Mouse (Mus musculus): Measurements from ENCODE around the gene Ror1.

The Ror1 gene

DNA sequence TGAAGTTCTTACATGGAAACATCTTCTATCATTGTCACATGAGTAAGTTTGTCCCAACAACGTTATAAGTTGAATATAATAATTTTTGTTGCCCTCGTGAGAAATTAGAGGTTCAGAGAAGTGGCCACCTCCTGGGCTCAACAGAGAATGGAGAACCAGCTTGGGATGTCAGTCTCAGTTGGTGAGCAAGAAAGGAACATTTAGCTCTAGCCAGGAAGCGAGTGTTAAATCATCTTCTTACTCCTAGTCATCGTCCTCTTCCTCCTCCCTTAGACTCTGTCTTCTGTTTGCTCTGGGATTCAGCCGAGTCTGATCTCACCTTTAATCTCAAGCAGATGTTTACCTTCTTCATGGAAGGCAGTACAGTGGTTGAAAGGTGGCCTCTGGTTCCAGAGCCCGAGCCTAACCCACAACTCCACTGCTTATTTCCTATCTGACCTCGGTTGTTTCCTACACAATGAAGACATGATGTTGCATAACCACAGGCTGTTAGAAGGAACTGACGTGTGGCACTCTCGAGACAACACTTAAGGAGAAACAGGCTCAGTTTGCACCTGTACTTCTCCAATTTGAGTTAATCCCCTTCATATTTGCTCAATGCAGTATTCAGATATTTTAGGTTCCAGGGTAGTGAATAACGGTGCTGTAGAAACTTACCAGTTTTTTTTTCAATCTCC lies 175.6 kb downstream of the Ror1 start:
- no peak for DNase-seq

DNA sequence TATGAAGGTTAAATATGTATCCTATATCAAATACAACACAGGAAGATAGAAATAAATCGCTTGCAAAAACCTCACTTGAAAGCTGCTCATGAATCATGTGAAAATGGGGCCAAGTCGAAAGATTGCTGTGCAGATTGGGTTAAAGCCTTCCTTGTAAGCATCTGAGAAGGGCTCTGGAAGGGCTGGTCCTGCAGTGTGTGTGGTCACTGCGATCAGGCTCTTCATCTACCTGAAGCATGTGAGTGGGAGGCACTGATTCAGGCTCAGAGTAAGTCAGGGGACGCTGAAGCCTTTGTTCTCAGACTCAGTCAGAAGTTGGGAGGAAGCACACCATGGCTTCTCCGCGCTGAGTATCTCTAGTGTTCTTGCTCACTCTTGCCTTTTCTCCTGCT lies 176.1 kb downstream of the Ror1 start:
- no peak for DNase-seq

DNA sequence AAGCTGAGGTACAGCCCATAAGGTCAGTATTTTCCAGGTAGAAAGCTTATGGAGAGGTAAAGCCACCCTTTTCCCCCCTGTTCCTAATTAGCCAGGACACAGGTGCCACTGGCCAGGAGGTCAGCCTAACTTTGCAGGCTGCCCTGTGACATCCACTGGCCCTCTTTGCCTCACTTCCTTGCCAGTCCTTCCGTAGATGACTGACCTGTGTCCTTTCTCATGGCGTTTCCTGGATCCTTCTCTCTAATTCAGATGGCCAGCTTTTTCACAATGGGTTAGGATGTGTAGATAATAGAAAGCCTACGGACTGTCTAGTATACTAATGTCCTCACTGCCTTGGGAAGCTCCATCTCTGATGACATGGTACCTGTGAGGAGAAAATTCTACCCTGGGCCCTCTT lies 177.8 kb downstream of the Ror1 start:
- DNase-seq, result no peak

DNA sequence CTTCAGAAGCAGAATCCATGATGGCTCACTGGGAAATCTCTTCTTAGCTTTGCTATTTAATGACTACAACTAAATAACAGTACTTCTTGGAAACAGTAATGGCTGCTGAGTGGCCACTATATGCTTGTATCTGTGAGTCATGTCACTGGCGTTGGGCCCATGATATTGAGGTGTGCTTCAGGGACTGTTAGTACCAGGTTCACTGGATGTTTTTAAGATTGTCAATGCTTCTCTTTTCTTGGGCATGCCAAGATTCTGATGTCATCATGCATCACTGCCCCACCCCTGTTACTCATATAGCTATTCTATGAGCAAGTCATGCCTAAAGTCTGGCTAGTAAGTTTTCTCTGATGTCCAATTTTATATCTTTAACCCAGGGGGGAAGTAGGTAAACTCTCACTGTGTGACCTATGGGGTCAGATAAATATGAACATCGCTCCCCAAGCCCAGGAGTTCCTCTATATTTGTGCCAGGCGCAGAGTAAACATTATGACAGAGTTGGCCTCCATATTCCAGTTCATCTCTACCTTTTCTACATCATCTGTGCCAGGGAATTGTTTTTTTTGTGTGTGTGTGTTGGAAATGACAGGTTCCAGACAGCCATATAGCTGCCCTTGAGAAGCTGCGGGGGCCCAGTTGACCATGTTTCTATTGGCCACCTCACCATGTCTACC lies 178.4 kb downstream of the Ror1 start:
- no peak for DNase-seq

DNA sequence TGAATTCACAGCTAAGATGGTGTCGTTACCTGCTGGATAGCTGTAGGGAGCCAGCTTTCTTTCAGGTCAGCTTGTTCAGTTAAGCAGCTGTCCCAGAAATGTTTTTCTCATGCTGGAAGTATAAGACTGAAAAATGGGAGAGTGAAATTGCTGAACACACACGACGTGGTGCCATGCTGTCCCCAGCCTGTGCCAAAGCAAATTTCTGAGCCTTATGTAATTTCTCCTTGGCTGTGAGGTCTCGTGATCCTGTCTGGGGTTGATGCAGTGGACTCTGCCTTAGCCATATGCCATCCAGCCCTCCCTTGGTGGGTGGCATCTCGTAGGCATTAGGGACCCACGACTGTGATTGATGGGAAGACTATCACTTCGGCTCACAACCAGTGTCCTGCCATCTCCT lies 180.9 kb downstream of the Ror1 start:
- no peak for DNase-seq

DNA sequence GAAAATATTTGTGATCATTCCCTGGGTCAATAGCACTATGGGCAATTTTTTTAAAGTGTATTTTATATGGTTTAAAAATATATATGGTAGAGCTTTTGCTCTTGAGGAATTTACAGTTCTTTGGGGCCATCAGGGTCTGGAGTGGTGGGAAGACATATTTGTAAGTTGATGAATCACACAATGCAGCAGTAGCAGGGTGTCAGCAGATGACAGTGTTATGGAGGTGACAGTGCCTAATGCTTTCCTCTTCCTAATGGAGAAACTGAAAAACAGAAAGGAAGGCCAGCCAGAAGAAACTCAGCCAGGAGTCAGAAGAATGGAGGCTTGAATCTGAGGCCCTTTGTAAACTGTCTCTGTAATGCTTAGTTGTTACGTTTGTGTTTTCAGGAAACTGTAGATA lies 181.4 kb downstream of the Ror1 start:
- no peak for DNase-seq

DNA sequence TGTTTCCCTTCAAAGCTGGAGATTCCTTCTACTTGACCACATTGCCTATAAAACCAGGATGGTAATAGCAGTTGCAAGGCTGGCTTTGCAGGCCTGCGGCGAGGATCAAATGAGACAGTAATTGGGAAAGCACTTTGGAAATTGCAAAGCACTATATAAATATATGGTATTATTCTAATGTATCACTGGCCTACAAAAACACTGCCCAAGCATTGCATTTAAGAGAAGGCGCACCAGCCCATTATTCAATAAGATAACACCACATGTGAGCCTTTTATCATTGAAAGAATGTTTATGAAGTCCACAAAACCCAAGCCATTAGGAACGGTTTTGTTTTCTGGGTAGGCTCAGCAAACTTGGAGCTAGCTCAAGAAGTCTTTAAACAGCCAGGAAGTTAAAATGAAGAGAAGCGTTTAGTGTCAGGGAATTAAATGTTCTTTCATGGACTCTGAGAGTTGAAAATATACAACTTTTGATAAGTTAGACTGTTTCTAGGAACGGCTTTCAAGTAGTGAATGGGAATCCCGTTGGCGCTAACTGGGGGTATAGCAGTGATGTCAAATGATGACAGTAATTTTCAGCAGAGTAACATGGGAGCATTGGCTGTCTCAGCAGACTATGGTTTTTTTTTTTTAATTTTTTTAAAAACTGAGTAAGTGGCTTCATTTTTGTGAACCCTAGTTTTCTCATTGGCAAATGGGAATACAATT lies 187.7 kb downstream of the Ror1 start:
- no peak for DNase-seq

DNA sequence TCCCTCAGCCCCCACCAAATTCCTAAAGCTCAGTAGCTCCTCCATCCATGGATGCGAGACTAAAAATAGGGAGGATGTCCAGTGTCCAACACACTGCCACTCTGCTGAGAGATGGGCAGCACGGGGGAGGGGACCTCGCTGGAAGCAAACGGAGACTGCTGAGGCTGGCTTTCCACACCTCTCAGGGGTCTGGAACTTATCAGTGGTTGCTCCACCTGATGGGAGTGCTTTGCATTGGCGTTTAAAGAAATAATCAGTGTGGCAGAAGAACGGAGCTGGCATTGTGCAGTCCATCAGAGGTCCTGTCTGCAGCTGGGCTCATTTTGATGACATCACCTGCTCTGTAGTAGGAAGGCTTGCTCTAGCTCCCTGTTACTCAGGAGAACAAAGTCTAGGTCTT lies 188.9 kb downstream of the Ror1 start:
- DNase-seq, result no peak

DNA sequence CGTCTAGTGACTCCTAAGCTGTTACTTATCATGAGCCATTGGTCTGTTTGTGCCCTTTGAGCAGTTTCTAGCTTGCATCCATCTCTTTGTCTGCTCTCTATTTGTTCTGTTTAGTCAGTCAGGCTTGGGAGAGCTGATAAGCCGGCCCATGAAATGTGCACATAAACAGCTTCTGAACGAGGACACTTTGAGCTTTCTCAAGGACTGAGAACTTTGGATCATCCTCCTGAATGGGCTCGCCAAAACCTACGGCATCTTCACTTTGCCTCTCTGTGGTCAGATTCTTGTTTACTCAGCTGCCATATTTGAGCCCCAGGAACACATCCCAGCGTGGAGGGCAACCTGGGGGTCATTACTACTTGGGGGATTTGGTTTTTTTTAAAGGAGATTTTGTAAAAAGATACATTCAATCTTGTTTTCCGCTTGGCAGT lies 190.5 kb downstream of the Ror1 start:
- DNase-seq, result no peak

DNA sequence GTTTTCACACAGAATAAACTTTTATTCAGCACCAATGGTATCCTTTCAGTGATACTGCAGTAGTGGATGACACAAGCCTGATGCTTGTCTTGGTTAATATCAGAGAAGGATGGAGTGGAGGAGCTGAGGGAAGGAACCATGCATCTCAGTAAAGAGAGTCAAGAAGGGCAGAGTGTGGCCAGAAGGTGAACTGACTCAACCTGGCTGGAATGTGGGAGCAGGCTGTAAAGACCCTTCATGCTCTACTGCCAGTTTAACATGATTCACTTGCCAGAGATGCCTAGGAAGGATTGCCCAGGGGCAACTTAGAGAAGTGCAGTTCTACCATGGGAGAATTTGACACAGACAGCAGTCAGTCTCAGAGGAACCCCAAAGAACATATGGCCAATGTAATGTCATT lies 191.2 kb downstream of the Ror1 start:
- DNase-seq, result no peak

DNA sequence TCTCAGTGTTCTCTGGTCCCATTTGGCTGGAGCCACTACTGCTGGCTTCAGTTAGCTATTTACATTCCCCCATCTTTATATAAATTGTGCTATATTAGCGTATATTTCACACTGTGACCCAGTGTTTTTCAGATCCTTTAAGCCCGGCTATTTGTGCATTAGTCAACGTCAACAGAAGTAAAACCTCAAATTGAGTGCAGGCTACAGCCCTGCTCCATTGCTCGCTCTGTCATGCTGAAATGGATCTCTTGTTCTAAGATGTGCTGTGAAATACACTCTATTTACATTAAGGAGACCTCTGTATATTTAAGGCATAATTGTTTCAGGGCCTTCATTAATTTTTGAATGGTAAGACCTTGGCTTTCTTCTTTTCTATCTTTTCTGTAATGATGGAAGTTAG lies 192.2 kb downstream of the Ror1 start:
- no peak for DNase-seq

DNA sequence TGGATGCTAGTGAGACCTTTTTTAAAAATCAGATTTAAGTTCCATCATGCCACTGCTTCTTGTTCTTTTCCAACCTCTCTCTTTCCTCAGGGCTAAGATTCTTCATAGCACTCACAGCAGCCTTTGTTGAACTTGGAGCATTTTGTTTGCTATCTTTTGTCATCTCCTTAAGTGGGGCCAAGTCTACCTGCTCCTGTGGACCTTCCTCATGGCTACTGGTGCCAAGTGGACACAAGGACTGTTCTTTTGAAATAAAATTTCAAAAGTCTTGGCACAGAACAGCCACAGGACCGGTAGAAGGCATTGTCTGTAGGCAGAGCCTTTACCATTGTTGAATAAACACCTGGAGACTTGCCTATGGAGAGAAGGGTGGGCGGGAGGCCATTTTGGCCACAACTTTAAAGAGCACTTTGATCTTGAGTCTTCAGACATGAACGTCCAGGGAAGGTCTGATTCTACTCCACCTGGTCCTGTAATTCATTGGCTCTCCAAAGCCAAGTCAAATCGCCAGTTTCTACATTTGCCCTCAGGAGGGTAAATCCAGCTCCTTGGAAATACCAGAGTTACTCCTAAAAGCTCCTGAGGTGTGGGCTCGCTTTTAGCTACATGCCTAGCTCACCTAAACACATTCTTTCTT lies 195.5 kb downstream of the Ror1 start:
- DNase-seq, result no peak

DNA sequence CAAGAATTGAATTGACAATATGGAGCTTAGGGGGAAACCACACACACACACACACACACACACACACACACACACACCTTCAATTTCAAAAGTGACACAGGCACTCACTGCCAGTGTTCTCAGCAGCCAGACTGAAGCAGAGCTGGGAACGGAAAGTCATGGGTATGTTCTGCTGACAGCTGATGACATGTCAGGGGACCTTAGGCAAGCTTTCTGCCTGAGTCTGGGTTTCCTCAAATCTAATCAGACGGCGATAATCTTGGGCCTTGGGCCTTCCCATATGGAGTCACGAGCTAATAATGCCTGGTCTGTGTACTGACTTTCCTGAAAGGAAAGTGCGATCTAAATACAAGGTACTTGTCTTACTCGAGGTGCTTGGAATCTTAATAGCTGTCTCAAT lies 202.1 kb downstream of the Ror1 start:
- DNase-seq, result no peak

DNA sequence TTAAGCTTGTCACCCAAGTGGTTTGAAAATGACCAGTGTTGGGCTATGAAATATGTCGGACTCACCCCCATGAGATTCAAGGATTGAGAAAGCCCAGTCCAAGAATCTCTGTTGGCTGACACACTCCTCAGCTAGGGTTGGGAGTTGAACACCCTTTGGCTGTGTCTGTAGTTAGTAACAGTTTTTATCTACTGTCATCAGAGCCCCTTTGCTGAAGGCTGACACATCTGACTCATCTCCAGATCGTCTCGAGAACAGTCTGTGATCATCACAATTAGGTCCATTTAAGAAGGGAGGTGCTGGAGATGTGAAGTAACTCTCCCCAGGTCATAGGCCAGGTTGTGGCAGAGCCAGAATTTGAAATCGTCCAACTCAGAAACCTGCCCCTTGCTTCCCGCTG lies 203.0 kb downstream of the Ror1 start:
- DNase-seq, result no peak

DNA sequence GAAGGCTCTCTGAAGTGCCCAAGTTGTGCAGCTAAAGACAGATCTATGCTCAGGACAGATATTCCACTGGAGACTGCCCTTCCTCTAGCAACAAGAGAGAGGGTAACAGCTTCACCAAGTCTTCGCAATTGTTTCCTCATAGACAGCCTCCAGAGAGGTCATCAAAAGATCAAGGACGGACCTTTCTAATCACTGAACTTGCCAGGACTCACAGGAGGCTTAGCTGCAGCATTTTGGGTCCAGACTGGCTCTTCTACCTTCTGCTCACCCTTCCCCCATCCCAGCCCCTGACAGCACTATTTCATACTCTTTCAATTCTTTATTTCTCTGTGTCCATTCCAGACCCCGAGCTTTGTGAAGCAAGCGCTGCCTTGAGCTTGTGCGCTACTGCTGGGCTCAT lies 204.6 kb downstream of the Ror1 start:
- no peak for DNase-seq

DNA sequence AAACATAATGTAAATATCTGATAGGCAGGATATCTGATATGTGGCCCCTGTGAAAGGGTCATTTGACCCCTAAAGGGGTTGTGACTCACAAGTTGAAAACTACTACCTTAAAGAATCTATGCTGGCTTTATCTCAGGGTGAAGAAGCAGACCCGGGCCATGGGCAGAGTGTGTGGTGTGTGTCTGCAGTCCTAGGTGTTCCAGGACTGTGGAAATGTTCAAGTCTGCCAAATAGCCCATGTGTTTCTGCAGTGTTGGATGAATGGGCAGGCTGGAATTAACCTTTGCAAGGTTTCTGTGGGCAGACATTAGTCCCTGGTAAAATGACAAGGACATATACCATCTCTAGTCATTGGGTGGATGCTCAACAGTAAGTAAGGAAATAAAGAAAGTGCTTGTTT lies 205.8 kb downstream of the Ror1 start:
- no peak for DNase-seq

DNA sequence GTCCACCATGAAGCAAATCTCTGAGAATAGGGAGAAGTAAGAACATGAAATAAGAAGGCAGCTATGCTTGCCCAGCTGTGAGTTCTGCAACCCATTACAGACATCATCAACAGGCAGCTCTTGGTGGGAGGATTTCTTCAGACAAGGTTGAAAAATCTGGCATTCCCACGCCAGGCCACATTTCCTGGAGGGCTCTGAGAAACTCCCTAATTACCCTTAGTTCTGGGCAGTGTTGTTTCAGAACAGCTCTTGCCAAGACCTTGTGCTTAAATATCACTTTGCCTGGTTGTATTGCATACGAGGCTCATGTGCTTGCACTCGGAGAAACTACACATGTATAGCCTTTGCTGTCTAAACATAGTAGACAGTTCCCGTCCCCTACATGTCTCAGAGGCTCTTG lies 211.8 kb downstream of the Ror1 start:
- no peak for DNase-seq

DNA sequence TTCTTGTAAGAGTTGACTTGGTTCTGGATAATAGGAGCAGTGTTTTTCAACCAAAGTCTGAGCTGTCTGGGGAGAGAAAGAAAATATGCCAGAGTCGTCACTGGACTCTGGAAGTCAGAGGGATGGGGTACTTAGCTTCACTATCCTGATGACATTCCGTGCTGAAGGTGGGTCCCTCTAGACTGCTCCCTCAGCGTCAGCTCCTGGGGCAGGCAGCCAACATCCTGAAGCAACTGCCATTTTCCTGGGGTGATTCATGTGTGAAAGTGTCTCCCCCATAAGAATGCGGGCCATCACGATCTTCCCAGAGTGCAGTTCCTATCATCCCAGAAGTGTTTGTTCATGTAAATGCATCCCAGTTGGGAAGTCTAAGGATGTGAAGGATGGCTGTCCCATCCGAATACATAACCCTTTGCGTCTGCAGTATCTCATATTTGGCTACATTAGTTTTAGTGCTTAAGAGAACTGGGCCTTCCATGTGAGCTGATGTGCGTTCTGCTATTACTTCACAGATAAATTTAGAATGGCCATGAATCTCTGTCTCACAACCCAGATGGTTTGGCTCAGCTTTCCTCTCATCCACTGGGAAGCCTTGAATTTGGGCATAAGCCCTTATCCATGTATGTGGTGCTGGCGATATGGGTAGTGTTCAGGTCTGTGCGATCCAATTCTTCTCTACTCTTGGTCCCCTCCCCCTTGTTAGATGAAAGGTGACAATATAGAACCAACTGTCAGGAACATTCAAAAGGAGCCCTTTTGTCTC lies 216.4 kb downstream of the Ror1 start:
- DNase-seq, result peak; percentile 42

DNA sequence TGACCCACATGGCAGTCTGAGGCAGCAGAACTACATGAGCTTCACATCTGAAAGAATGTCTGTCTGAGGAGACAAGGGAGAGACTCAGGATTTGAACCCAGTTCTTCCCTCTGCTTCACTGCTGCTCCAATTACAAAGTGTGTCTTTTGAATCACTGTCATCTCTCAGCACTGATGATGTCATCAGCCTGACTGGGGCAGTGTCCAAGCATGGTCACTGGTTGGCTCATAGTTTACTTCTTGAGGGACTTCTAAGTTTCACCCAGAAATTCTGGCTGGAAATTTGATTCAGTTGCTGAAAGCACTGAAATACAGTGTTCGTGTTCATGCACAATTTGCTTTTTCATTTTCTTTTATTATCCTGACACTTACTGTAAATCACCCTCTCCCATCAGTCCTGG lies 219.5 kb downstream of the Ror1 start:
- DNase-seq, result no peak

DNA sequence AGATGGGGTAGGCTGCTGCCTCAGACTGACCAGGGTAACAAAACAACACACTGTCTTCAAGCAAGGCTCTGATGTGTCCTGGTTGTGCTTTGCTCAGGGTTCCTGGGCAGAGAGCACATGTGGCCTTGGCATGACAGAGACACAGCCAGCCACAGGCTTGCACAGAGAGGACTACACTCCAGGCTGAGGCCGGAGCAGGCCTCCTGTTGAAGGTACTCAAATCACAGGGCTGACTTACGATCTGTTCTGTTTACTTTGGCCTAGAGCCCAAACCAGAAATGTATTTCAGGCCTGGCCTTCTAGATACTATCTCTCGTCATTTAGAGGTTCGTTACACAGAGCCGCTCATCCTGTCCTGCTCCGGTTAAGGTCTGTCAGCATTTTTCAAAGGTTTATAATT lies 226.2 kb downstream of the Ror1 start:
- no peak for DNase-seq

DNA sequence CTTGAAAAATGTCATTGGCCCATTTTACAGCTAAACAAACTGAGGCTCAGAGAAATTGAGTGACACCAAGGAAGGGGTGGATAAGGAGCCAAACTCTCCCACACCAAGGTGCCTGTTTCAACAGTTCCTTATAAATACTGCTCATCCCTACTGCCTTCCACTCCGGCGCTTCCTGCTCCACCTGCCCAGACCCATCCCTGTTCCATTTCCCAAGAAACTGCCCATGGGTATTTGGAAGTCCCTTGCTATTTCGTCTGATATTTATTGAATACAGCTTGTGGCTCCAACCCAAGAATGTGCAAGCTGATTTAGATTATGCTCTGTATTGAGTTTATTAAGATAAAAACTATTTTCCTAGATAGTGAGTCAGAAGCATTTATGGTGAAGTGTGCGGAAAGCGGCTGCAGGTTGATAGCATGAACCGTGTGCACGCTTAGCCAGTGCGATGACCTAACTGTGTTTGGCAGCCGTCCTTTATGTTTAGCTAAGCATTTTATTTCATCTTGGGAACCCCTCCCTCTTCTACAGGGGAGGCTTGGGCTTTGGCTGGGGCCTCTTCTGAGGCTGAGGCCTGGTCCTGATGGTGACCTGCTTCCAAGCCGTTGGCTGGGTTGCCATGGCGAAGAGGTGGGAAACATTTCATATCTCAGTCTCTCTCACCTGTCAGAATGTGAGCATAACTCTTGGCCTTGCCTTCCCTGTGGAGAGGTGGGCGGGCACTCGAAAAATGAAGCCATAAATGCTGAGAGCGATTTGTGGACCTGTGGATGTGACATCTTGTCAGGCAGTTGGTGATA lies 229.3 kb downstream of the Ror1 start:
- DNase-seq, result no peak

DNA sequence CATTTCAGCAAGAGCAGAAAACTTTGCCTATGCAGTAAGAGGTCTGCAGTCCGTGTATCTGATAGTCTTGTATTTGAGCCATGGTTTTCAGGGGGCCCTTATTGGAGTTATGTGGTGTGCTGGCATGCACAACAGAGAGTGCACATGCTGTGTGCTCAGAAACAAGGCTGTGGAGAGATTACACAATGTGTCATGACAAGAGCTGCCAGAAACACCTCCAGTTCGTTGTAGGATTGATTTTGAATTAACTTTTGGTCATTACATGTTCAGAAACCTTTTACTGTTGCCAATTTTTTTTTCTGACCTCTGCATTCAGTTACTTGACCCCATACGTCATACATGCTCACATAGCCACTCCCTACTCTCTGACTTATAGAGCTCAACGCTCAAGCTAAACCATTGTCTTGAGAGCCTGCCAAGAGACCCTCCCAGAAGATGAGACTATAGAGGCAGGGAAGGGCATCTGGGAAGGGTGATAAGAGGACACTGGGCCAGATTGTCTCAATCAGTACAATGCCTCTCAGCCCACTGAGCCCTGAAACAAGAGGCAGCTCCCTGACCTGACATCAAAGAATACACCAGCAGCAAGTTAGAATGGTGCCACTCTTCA lies 232.9 kb downstream of the Ror1 start:
- peak; percentile 38 for DNase-seq

All from layer of hippocampus, adult 9-11 months (tissue).